Mouse (Mus musculus) large intestine, adult 2 months (tissue): ENCODE measurements around the gene Sipa1l3. TPM values are rescaled to one million over a fixed set of nuclear protein-coding genes. Genes with fewer than 3 reads are reported as not detected.

Experiments used
- DNase-seq: peaks from one replicate; pipeline ENCODE4 v3.0.0-alpha.2; 2012; ENCODE audit warnings: low read depth, low spot score
- WGBS: fragments of 180-500 bp; shearing (Covaris S2); methylation state at CpG from one replicate; pipeline ENCODE4 v1.1.7; 2018; 5-methylcytosine and 5-hydroxymethylcytosine counted together
- polyA plus RNA-seq: library from polyadenylated mRNA; depleted of rRNA; stranded (reverse); fragments of >200 nt; gene quantifications from 2 replicates; pipeline ENCODE4 v1.2.3, GENCODE M21; 2012

Sipa1l3 gene
- polyA plus RNA-seq, 1 experiment, result 46.5 TPM

DNA sequence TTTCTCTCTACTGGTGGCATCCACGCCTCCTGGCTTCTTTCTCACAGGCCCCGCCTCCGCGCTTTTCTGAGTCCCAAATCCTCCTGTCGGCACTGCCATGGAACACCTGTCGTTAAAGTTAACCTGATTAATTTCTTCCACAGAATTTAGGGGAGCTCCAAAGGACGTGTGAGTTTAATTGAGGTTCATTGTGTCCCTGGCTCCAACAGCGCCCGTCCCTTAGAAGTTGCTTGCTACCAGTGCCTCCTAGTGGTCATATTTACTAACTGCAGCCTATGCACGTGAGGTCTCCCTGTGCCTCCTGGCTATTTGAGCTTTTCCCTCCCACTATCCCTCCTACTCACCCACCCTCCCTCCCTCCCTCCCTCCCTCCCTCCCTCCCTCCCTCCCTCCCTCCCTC lies 221.4 kb downstream of the Sipa1l3 start:
- DNase-seq, result no peak
- WGBS, result 9% methylated on average over 10 of the region's 10 CpGs

DNA sequence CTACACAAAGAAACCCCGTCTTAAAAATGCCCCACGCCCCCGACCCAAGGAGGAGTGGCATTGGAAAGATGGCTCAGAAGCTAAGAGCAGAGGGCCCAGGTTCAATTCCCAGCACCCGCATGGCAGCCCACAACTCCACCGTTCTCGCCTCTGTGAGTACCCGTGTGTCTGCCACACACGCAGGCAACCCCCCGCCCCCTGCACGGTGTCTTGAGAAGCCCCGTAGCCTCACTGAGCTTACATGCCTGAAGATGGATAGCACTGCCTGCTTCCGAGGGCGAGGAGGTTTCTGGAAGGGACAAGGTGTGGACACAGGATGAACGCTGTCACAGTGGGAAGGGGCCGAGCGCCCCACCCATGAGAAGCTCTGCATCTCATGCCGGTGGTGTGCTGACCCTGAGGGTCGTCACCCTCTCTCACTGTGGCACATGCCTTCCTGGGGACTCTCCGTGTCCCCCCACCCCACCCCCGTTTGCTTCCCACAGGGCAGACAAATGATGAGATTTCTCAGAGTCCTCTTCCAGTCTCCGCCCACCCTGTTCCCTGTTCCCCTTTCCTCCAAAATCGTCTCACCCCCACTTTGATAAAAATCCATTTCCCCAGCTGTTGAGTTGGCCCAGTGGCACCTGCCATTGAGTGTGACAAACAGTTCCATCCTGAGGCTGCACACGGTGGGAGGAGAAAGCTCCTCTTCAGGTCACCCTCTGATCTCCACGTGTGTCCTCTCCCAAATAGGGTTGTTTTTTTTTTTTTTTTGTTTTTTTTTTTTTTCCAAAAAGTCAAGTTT lies 222.4 kb downstream of the Sipa1l3 start:
- WGBS, result 78% methylated on average over 24 of the region's 24 CpGs
- no peak for DNase-seq

DNA sequence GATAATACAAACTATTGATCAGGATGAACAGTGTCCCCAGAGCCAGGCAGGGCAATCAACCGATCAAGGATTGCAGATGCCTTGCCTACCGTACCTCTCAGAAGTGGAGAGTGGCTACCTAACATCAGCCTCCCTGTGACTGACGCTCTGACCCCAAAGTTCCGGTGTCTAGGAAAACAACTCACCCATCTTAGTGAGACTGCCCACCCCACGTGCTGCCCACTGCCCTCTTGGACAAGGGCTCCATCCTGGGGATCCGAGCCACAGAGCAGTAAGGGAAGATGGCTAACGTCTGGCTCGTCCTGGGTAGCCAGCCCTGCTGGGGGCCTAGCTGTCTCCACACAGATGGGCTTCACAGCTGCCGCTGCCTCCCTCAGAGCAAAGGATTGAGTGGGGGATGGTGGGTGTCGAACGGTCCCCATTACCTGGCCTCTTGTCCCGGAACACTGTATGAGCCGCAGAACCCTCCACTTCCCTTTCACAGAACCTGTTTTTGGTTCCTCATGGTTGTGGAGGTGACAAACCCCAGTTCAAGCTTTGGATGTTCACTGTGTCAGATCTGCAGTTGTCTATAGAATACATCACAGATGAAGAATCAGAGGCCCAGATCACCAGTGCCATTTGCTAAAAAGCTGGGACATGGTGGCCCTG lies 224.2 kb downstream of the Sipa1l3 start:
- no peak for DNase-seq
- WGBS, result 85% methylated on average over 13 of the region's 13 CpGs

DNA sequence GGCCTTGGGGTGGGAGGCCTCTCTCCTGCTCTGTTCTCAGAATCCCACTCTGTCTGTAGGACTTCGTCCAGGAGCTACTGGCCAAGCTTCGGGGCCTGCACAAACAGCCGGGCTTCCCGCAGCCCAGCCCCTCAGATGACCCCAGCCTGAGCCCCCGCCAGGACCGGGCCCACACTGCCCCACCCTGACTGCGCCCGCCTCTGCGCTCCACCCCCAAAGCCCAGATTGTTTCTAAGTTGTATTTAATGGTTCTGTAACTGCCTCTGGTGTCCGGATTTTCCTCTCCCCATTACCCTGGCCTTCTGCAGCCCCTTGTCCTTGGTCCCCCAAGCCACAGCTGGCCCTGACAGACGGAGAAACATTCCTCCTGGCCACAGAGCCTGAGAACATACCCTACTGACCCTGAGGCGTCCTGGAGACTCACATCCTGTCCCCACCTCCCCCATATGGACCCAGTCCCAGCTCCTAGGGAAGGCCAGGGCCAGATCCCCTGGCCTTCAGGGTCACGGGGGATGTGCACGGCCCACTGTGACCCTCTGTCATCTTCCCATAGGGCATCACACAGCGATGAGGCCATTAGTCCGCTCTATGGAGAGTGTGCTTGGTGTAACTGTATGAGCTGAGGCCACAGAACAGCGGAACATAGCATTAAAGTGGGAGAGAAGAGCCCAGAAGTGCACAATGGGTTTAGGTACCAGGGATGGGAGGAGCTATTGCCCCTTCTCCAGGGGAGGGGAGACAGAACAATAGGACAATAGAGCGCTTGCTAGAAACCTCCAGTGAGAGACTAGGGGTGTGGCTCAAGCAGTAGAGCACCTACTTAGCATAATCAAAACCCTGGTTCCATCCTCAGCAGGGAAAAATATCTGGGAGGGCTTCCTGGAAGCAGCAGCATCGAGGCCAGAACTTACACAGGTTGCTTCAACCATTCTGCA lies 225.0 kb downstream of the Sipa1l3 start:
- DNase-seq, result no peak
- 56% methylated on average over 19 of the region's 19 CpGs for WGBS

DNA sequence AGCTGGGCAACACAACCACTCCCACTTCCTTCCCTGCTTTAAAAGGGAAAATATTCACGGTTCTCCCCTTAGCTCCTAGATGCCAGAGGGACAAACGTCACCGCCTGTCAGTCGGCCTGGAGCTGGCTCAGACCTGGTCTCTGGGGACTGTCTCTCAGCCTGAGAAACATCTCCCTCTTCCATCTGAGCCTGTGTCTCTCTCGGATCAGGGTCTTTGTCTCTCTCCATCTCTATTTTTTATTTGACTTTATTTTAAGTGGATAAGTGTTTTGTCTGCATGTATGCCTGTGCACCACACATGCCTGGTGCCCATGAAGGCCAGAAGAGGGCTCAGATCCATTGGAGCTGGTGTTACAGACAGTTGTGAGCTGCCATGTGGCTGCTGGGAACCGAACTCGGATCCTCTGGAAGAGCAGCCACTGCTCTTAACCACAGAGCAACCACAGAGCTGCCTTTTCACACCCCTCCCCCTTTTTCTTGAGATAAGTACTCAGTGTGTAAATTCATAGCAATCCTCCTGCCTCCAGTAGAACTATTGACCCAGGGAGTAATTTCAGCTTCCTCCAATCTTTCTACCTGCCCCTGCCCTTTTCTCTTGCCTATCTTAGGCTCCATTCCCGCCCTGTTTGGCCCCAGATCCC lies 225.9 kb downstream of the Sipa1l3 start:
- WGBS, result 57% methylated on average over 8 of the region's 8 CpGs
- DNase-seq, result no peak

DNA sequence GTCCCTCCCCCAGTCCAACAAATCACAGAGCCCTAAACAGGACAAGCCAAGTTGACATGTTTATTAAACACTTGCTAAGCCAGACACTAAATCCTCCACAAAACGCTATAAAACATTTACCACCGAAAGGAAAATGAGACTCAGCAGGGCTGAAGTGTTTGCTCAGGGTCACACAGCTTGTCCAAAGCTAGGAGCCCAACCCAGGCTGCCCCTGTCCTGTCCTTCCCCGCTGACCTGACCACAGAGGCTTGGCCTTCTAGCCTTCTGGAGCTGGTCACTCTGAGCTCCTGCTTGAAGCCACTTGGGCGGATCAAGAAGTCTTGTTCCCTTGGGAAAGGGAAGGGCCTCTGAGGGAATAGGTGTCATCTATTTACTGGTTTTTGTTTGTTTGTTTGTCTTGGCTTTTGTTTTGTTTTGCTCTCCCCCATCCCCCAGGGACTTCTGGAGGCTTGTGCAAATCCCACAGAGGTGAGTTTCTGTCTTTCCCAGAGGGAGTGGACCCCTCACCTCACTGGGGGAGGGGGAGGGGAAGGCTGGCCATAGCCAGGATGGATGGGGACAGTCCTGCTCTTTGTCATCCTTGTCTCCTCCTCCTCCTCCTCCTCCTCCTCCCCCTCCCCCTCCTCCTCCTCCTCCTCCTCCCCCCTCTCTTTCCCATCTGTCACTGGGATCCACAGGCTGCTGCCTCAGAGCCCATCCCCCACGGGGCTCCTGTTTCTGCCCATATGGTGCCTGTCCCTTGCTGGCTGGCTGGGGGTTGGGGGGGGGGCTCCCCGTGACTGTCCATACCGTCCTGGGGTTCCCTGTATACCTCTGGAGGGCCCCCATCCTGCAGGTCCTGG lies 226.6 kb downstream of the Sipa1l3 start:
- 38% methylated on average over 7 of the region's 7 CpGs for WGBS
- no peak for DNase-seq

DNA sequence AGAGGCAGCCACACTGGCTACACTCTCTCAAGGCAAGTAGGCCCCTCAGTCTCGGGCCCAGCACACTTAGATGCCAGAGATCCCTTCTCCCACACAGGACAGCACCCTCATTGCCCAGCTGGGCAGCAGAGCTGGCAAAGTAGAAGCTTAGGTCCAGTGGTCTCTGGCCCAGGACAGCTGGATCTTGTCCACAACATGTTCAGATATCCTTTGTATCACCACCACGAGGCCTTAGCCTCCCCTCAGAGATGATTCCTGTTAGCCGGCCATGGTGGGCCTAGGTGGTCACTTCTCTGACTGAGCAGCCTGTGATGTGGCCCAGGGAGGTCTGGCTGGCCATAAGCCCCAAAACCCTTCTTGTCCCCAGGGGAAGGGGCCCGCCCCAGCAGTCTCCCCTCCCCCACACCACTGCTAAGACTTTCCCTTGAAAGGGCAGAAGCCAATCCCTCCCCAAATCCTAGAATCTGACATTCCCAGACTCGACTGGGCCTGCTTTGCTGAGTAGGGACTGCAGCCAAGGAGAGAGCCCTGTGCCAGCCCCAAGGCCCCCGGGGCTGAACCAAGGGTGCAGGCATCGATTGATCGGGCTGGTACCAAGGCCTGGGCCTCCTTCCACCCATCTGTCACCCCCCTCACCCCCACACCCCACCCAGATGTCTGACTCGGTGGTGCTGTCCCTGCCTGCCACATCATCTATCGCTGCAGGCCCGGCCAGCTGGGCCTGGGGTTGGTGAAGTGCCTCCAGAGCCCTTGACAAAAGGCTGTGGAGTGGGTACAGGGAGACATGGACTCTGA lies 227.6 kb downstream of the Sipa1l3 start:
- WGBS, result 58% methylated on average over 11 of the region's 11 CpGs
- no peak for DNase-seq

DNA sequence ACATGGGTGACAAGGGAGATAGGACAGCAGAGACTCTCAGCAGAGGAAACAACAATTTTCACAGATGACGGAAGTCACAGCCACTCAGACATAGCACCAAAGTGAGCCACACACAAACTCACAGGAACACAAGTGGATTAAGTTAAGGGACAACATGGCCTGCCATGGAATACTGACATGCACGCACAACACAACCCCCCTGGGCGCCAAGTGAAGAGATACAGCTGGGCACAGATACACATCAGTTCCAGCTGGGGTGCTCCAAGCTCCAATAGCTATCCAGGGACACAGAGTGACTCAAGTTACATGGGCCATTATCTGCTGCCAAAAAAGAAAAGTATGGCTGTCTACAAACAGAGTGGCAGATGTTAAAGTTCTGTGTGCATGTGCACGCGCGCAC lies 228.6 kb downstream of the Sipa1l3 start:
- WGBS, result 72% methylated on average over 6 of the region's 6 CpGs
- no peak for DNase-seq

DNA sequence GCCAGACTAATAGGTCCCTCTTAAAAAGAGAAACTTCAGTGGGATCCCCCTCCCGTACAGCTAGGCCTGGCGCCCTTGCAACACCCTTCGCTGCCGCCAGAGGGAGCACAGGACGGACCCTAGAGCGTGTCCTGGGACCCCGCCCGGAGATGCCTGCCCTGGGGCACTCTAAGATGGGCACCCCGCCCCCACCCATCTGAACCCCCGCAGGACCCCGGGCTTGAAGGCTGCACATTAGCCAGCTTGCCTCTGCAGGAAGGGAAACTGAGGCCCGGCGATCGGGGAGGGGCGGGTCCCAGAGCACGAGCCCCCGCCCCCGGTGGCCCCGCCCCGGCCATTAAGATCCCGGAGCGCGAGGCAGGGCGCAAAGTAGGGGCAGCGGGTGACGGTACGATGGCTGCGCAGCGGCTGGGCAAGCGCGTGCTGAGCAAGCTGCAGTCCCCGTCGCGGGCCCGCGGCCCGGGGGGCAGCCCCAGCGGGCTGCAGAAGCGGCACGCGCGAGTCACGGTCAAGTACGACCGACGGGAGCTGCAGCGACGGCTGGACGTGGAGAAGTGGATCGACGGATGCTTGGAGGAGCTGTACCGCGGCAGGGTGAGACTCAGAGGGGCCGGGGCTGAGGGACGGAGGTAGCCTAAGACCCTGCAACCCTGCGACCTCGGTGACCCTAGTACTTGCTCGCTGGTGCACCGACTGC lies 229.4 kb downstream of the Sipa1l3 start, which contains the start of gene Ppp1r14a:
Ppp1r14a (plus strand) TSS at position 367 of the 697 bp plus-strand sequence.
- DNase-seq, result no peak
- WGBS, result 2% methylated on average over 59 of the region's 59 CpGs

DNA sequence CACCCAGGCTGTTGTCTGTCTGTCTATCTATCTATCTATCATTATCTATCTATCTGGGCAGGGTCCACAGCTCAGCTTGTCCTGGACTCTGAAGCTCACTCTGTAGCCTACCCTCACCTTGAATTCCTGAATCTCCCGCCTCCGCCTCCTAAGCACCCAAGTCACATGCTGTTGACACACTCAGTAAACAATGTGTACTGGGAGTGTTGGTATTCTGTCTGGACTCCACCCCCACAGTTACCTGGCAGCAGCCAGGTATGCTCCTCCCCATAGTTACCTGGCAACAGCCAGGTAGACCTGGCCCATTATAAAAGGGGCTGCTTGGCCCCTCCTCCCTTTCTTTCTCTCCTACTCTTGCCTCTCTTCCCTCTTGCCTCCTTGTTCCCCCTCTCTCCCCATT lies 230.4 kb downstream of the Sipa1l3 start:
- 35% methylated on average over 2 of the region's 2 CpGs for WGBS
- no peak for DNase-seq

DNA sequence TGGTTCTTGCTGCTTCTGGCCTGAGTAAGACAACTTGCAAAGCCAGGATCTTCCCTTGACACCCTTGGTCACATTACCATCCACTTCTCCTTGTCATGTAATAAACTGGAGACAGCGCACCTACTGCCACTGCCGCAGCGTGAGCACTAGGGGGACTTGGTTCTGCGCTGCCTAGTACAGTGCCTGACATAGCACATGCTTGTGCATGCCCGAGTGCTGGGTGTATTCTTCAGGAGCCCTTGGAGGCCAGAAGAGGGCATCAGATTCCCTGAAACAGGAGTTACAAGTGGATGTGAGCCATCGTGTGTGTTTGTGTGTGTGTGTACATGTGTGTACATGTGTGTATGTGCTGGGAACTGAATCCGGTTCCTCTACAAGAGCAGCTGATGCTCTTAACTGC lies 231.0 kb downstream of the Sipa1l3 start:
- 51% methylated on average over 7 of the region's 7 CpGs for WGBS
- DNase-seq, result no peak

DNA sequence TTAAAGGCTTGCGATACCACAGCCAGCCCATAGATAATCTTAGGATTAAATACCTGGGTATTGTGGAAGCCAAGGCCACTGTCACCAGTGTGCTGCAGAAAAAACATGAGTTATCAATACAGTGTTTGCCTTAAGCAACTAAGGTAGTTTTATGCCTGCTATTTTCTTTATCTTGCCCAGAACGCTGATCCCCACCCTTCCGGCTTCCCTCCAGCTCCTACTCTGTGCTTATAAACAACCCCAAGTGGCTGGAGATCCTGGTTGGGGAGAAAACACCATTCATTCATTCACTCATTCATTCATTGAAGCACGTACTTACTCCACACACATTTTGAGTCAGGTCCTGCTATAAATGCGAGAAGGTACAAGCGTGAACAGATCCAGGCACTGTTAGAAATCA lies 233.9 kb downstream of the Sipa1l3 start:
- WGBS, result 61% methylated on average over 6 of the region's 6 CpGs
- DNase-seq, result no peak

DNA sequence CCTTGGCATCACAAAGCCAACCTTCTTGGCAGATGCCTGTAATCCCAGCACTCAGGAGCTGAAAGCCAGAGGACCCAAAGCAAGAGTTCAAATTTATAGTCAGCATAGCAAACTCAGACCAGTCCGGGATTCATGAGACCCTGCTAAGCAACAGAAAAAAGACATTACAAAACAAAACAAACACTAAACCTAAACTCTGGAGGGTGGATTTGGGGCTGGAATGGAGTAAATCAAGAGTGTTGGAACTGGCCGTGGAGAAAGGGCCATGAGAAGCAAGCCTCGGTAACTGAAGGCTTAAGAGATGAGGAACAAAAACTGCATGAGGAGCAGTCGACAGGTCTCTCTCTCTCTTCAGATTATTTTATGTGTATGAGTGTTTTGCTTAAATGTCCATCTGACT lies 234.6 kb downstream of the Sipa1l3 start:
- no peak for DNase-seq
- WGBS, result 73% methylated on average over 4 of the region's 4 CpGs

DNA sequence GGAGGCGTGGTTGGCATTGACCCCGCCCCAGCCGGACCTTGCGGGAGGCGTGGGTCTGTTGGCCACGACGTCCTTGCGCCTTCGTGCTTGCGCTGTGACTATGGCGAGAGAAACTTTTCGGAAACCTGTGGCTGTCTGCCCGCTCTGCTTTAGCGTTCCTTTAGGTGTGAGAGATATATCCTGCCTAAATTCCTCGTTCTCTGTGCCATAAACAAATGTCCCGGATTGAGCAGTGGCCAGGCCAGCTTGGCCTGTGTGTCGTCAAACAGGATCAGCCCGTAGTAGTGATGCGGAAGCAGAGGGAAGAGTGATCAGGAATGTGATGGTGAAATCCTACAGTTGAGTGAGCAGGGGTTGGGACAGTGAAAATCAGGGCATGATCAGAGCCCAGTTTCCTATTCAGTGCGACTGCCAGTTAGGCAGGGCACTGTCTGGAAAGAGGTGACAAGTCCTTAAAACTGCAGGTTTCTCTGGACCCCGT lies 236.3 kb downstream of the Sipa1l3 start:
- DNase-seq, result no peak
- 5% methylated on average over 21 of the region's 21 CpGs for WGBS

DNA sequence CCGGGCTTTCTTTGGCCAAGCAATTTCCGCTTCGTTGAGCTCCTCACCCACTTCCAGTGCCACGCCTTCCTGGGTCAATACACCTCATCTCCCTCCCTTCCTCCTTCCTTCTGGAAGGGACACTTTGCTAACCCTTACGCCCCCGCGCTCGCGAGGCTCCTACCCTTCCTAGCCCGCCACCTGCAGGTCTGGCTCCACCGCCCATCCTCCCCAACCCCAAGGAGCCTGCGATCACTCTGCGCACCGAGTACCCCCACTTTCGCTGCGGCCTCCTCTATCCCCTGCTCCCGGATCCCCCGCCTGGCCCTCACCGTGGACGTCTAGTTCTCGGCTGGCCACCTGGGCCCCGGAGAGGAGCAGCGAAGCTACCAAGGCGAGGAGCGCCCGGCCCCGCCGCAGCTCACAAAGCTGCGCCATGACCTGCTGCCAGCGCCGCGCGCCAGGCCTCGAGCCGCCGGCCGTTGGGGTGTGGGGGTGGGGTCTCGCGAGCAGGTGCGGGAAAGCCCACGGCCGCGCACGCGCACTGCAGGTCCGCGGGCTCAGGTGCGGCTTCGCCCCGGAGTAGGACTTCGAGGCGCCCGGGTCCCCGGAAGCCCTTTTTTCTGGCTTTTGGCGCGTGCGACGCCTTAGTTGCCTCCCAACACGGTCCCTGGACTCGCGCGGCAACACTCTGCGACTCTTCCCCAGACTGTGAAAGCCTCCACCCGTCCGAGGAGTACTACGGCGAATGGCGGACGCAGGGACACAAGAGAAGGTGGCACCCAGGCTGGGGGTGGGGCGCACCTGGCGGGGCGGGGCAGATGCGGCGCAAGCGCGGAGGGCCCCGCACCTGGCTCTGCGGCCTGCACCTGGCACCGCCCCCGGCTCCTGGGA lies 237.0 kb downstream of the Sipa1l3 start, which contains the start of gene Spint2:
Spint2 (minus strand) TSS at position 712 of the 873 bp plus-strand sequence.
- WGBS, result 1% methylated on average over 80 of the region's 80 CpGs
- no peak for DNase-seq

DNA sequence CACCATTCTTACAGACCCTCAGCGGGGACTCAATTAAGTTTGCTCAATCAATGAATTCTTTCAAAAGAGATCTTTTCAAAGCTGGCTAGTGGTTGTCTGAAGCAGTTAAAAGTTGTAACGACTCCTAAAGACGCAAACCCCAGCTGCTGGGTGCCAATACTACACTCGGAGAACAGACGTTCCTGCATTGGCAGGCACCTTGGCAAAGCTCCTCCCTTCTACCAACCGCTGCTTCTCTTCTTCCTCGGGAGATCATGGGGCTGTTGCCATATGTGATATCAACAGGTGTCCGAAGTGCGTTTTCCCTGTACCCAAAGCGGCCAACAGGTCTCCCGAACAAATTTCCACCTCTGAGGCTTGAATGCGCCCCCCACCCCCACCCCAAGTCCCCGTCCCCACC lies 237.6 kb downstream of the Sipa1l3 start:
- no peak for DNase-seq
- WGBS, result 11% methylated on average over 13 of the region's 13 CpGs
